Mouse (Mus musculus) megakaryocyte, embryonic 14.5 days (primary cell): ENCODE data around the gene Gm11937.

Experiments
- FLI1 ChIP-seq: IDR thresholded peaks from 2 replicates; pipeline ENCODE4 v1.6.1; 2012; ENCODE audit warnings: low read length, inconsistent platforms, mixed read lengths
- GATA1 ChIP-seq: IDR thresholded peaks from 3 replicates; pipeline ENCODE4 v1.6.1; 2012; ENCODE audit warnings: mixed read lengths, low read length, inconsistent platforms, borderline replicate concordance

GRCm38 (mm10) chr11:99566530-99566929 lies 43.5 kb downstream of the Gm11937 start, which contains the start of gene Krtap3-1:
- TF ChIP-seq GATA1 (no peak), FLI1 (no peak)
